Mouse (Mus musculus) limb, embryonic 14.5 days (tissue): Measurements from ENCODE around the gene Tdp2. TPM values are rescaled to one million over a fixed set of nuclear protein-coding genes. Genes with fewer than 3 reads are reported as not detected.

Experiments used
- ATAC-seq: fragments of 200-750 bp; cut with Nextera tagmentation; 2 replicates; pipeline ENCODE4 v1.8.0; 2017; ENCODE audit warnings: low read depth, moderate number of reproducible peaks, moderate TSS enrichment; ENCODE audit not compliant: low FRiP score
- DNase-seq: peaks from one replicate; pipeline ENCODE4 v3.0.0-alpha.2; 2015; ENCODE audit warnings: low spot score
- H3K27ac ChIP-seq: fragments of 300-500 bp; sonication (generic); replicated peaks from 2 replicates; pipeline ENCODE4 v1.5.1; 2014; ENCODE audit warnings: low read depth, mild to moderate bottlenecking, low read length, moderate library complexity, mixed read lengths
- H3K27me3 ChIP-seq: fragments of 300-500 bp; sonication (generic); 2 replicates; pipeline ENCODE4 v1.6.1; 2014; ENCODE audit warnings: low read length, mixed read lengths; ENCODE audit not compliant: control insufficient read depth, insufficient read depth
- H3K36me3 ChIP-seq: fragments of 300-500 bp; sonication (generic); 2 replicates; pipeline ENCODE4 v1.6.1; 2014; ENCODE audit warnings: mild to moderate bottlenecking, low read length, moderate library complexity, mixed read lengths; ENCODE audit not compliant: control insufficient read depth, insufficient read depth
- H3K4me1 ChIP-seq: fragments of 300-500 bp; sonication (generic); 2 replicates; pipeline ENCODE4 v1.6.1; 2014; ENCODE audit warnings: antibody characterized with exemption, low read length, mixed read lengths; ENCODE audit not compliant: control insufficient read depth, insufficient read depth
- H3K4me2 ChIP-seq: fragments of 300-500 bp; sonication (generic); replicated peaks from 2 replicates; pipeline ENCODE4 v1.6.1; 2014; ENCODE audit warnings: low read depth, mild to moderate bottlenecking, low read length, moderate library complexity; ENCODE audit not compliant: severe bottlenecking
- H3K4me3 ChIP-seq: fragments of 300-500 bp; sonication (generic); replicated peaks from 2 replicates; pipeline ENCODE4 v1.5.1; 2014; ENCODE audit warnings: low read length
- H3K9ac ChIP-seq: fragments of 300-500 bp; sonication (generic); 2 replicates; pipeline ENCODE4 v1.6.1; 2014; ENCODE audit warnings: mild to moderate bottlenecking, low read depth, low read length, moderate library complexity; ENCODE audit not compliant: severe bottlenecking
- H3K9me3 ChIP-seq: fragments of 300-500 bp; sonication (generic); 2 replicates; pipeline ENCODE4 v1.6.1; 2016; ENCODE audit warnings: low read length; ENCODE audit not compliant: control insufficient read depth
- POLR2A ChIP-seq: fragments of 200-500 bp; IDR thresholded peaks from 2 replicates; pipeline ENCODE4 v1.8.0; 2012; ENCODE audit warnings: inconsistent platforms, mild to moderate bottlenecking, moderate library complexity, borderline replicate concordance; ENCODE audit not compliant: insufficient read depth, insufficient read length; ENCODE audit errors: extremely low read depth
- WGBS: fragments of 180-500 bp; shearing (Covaris S2); extraction: QIAGEN DNeasy Blood & Tissue Kit; methylation state at CpG from one replicate; pipeline ENCODE4 v1.1.7; 2014; 5-methylcytosine and 5-hydroxymethylcytosine counted together
- polyA plus RNA-seq, 2 experiments: library from polyadenylated mRNA; depleted of rRNA in 1 of 2; stranded (reverse) in 1 of 2; unstranded in 1 of 2; fragments of >200 nt; fragmentation: Nextera tagmentation in 1 of 2; extraction: Ambion mirVana in 1 of 2; gene quantifications; 2 replicates each; pipeline versions ENCODE4 v1.2.1 to v1.2.3; 2012 to 2014

Tdp2 gene
- polyA plus RNA-seq, 2 experiments: 41.5 to 66.9 TPM

DNA sequence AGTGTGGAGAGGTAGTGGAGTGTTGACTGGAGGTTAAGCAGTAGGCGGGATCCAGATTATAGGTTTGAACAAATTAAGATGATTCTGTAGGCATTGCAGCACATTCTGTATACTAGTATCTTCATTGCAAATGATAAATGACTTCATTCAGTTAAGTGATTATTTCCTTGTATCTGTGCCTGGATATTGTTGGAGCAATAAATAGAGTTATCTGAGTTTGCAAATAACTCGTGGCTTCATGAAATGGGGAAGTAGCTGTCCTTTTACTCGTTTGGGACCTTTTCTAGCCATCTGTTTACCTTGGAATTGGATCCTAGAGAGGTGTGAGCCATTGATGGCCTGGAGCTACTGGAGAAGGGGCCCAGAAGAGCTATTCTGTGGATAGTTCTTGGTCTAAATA lies 8.4 kb downstream of the Tdp2 start:
- WGBS: 79% methylated on average over 3 of the region's 3 CpGs
- Histone ChIP-seq H3K4me2 (no peak overlapping the region), H3K4me1 (no peaks in the 10 kb centered on the region), H3K4me3 (no peak overlapping the region), H3K27me3 (no peaks in the 10 kb centered on the region), H3K27ac (no peak overlapping the region), H3K9me3 (no peaks in the 10 kb centered on the region), H3K9ac (no peak overlapping the region), H3K36me3 (peaks cover 16% of the 10 kb centered on the region; the same call in 1 of the 2 replicates)
- no peak for TF ChIP-seq POLR2A
- ATAC-seq (no peak), DNase-seq (no peak)

DNA sequence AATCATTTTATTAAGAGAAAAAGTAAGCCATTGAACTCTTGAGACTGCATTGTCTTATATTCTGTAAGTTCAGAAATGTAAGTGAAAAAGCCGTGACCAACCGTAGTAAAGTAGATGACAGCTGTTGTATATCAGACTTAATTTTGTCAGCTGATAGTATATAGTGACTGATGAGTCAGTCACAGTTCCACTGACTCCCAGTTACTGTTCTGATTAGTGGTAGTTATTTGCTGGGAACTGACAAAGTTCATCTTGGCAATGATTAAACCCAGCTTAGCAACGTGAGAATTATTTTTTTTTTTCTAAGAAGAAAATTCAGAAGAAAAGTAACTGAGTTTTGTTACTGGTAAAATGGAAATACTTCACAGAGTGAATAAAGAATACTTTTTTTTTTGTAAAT lies 10.2 kb downstream of the Tdp2 start:
- H3K27me3 ChIP-seq: no peaks in the 10 kb centered on the region
- TF ChIP-seq POLR2A: no peak
- no peak for ATAC-seq
- H3K4me3 ChIP-seq: no peak overlapping the region
- no peak overlapping the region for H3K4me2 ChIP-seq
- no peak overlapping the region for H3K27ac ChIP-seq
- no peaks in the 10 kb centered on the region for H3K9me3 ChIP-seq
- no peak overlapping the region for H3K9ac ChIP-seq
- peaks cover 13% of the 10 kb centered on the region; the same call in 1 of the 2 replicates for H3K36me3 ChIP-seq
- no peak for DNase-seq
- H3K4me1 ChIP-seq: no peaks in the 10 kb centered on the region
- WGBS: 84% methylated on average over 3 of the region's 3 CpGs

DNA sequence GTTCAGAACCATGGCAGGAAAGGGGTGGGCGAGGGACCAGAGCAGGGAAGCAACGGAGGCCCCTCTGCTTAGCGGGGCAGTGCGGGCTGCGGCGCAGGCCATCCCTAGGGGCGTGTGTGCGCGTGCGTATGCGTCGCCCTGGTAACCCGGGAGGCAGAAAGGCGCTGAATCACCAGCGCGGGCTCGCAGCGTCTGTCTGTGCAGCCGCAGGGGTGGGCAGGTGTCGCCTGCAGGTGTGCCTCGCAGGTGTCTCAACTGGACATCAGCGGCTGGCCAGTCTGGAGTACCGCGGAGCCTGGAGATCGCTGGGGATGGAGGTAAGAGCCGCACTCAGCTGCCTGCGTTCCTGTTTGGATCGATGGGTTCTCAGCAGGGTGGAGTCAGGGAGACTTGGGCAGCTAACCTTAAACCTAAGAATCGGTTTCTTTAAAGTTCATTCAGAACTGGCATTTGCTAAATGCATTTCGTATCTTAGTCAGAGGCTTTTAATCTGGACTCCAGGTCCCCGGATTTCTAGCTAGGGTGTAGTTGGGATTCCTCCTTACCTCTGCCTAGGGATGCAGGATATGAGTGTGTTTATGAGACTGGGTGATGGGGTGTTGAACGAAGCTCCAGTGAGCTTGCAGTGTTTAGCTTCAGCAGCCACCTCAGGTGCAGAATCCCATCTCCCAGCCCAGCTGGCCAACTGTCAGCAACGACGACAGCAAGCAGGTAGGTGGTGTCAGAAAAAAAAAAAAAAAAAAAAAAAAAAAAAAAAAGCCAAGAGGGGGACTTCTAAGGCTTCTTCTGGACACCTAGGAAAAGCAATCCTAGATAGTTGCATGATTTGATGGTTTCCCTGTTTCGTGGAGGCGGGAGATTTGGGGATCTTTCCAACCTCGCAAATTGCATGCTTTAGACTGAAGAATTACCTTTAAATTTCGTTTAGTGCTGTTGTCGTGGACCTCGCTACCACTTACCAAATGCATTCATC lies 13.8 kb downstream of the Tdp2 start, which contains the start of gene D130043K22Rik:
Gene D130043K22Rik (plus strand): TSS at position 153 of the 973 bp plus-strand sequence.
- no peak within 1 kb of the TSS for H3K27ac ChIP-seq
- peak within 1 kb of the TSS; percentile 32 for H3K4me3 ChIP-seq
- no peak for TF ChIP-seq POLR2A
- 15% methylated on average over 35 of the region's 40 CpGs for WGBS
- H3K4me1 ChIP-seq: no peaks in the 10 kb centered on the region
- H3K9ac ChIP-seq: peak within 1 kb of the TSS; percentile 43
- DNase-seq: peak; percentile 36
- peak within 1 kb of the TSS; percentile 60 for H3K4me2 ChIP-seq
- no peaks in the 10 kb centered on the region for H3K27me3 ChIP-seq
- ATAC-seq: peak; percentile 65; the same call in 1 of the 2 replicates
- H3K9me3 ChIP-seq: no peaks in the 10 kb centered on the region
- peaks cover under 1% of the 10 kb centered on the region; the same call in 1 of the 2 replicates for H3K36me3 ChIP-seq

DNA sequence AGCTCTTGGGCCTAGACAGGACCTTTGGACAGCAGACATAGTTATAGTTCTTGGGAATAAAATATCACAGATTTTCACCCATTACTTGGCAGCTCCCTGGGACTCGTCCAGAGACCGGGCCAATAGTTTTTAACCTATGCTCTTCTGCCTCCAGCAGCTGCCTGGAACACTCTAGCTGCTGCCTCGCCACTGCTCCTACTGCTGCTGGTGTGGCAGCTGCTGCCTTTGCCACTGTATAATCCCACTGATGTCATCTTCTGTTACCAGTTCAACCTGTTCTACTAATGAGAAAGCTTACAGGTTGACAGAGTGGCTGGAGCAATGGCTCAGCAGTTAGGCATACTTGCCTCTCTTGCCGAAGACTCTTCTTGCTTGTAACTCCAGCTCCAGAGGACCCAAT lies 17.8 kb downstream of the Tdp2 start:
- Histone ChIP-seq H3K4me1 (no peaks in the 10 kb centered on the region), H3K9me3 (no peaks in the 10 kb centered on the region), H3K27me3 (no peaks in the 10 kb centered on the region), H3K4me2 (no peak overlapping the region), H3K36me3 (no peaks in the 10 kb centered on the region), H3K4me3 (no peak overlapping the region), H3K27ac (no peak overlapping the region), H3K9ac (no peak overlapping the region)
- 85% methylated on average over 4 of the region's 4 CpGs for WGBS
- no peak for TF ChIP-seq POLR2A
- DNase-seq (no peak), ATAC-seq (peak; percentile 26; the same call in 1 of the 2 replicates)

DNA sequence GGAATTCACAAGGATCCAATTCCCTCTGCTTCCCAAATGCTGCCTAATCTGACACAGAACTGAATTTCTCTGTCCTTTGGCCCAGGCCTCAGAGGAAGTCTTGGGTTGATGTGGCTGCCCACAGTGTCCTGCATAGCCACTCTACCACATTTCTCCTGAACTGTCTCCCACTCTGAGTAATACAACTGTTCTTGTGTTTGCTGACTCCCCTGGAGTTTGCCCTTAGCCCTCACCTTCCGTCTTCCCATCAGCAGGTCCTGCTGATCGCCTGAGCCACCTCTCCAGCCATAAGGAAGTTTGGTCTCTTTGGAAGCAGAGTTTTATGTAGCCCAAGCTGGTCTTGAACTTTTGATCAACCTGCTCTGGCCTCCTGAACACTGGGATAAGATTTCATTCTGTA lies 20.5 kb downstream of the Tdp2 start:
- Histone ChIP-seq H3K36me3 (no peaks in the 10 kb centered on the region), H3K27me3 (no peaks in the 10 kb centered on the region), H3K4me2 (no peak overlapping the region), H3K9me3 (no peaks in the 10 kb centered on the region), H3K4me1 (no peaks in the 10 kb centered on the region), H3K4me3 (no peak overlapping the region), H3K27ac (no peak overlapping the region), H3K9ac (no peak overlapping the region)
- WGBS: 83% methylated on average over 2 of the region's 2 CpGs
- DNase-seq: no peak
- ATAC-seq: no peak
- TF ChIP-seq POLR2A: no peak
